ENCODE assay signal across 20 mouse cellular contexts in genomic region chr19:25022766-25023165, GRCm38 (mm10). TPM values are rescaled to one million over a fixed set of nuclear protein-coding genes. Genes with fewer than 3 reads are reported as not detected.
DNase-seq lines count a peak whose midpoint lies in the region.
"Had no signal": no experiment of that assay in that cellular context is flagged by ENCODE, and none has a peak within 500 bp of the region (broad histone marks: within the 10 kb centered on the region; RNA-seq: fewer than 3 reads in every experiment).

No protein-coding gene starts in this region.

- no peaks in the 10 kb centered on the region for H3K27me3 ChIP-seq in heart, embryonic 10.5 days (ENCODE audit: insufficient read depth, poor library complexity, severe bottlenecking)
- H3K27me3 ChIP-seq: embryonic facial prominence, embryonic 13.5 days; forebrain, embryonic 12.5 days; heart, embryonic 15.5 days; hindbrain, embryonic 13.5 days had no signal

- no peak overlapping the region for H3K27ac ChIP-seq in heart, embryonic 10.5 days
- H3K27ac ChIP-seq: embryonic facial prominence, embryonic 13.5 days; forebrain, embryonic 12.5 days; heart, embryonic 15.5 days; hindbrain, embryonic 13.5 days; hindbrain, postnatal 0 days had no signal

- 86% methylated on average over 6 of the region's 6 CpGs for WGBS in heart, embryonic 10.5 days

- no peaks in the 10 kb centered on the region for H3K9me3 ChIP-seq in heart, embryonic 10.5 days
- H3K9me3 ChIP-seq: embryonic facial prominence, embryonic 13.5 days; forebrain, embryonic 12.5 days; heart, embryonic 15.5 days; hindbrain, embryonic 13.5 days had no signal

- peak; percentile 84 for DNase-seq in heart, adult 11 months
- DNase-seq in heart, embryonic 10.5 days (ENCODE audit: low spot score) = no peak
- peak; percentile 15 for DNase-seq in 3134 (ENCODE audit: extremely low read depth, insufficient read length, low spot score)
- DNase-seq in CD4-positive helper T cell, adult 2 months (ENCODE audit: low read depth, low spot score) = peak; percentile 24
- peak; percentile 27 for DNase-seq in thymus, postnatal 4 days
- DNase-seq in cerebellum, adult 18-20 months = no peak
- no peak for DNase-seq in heart, adult 9 months (ENCODE audit: low spot score in 2 of 2)
- DNase-seq: adrenal gland, adult 8-10 months; adrenal gland, postnatal 36 days; cerebellum, adult 11-12 months; cerebellum, adult 9-11 months; cerebellum, postnatal 36 days; gastrocnemius, postnatal 10 days; heart, postnatal 14 days had no signal

- H3K36me3 ChIP-seq in heart, embryonic 10.5 days = no peaks in the 10 kb centered on the region
- H3K36me3 ChIP-seq: embryonic facial prominence, embryonic 13.5 days; forebrain, embryonic 12.5 days; G1E; heart, embryonic 15.5 days; hindbrain, embryonic 13.5 days had no signal

- no peak overlapping the region for H3K4me3 ChIP-seq in heart, embryonic 10.5 days
- H3K4me3 ChIP-seq: embryonic facial prominence, embryonic 13.5 days; forebrain, embryonic 12.5 days; heart, embryonic 15.5 days; hindbrain, embryonic 13.5 days had no signal

- H3K4me1 ChIP-seq in heart, embryonic 10.5 days = no peaks in the 10 kb centered on the region
- H3K4me1 ChIP-seq: embryonic facial prominence, embryonic 13.5 days; forebrain, embryonic 12.5 days; heart, embryonic 15.5 days; hindbrain, embryonic 13.5 days had no signal

RNA-seq across cellular contexts. Expression of gene Dock8, which starts 23.4 kb away (rescaled TPM):
- 1.6 and 3.3 TPM in 2 replicates for polyA plus RNA-seq in heart, embryonic 10.5 days (2016; fragmentation: Nextera tagmentation; extraction: Ambion mirVana)

Comparison
In these comparisons a context has a peak if more than half of its experiments do, and no peak if none do; other contexts are left out.
1. DNase-seq: peak in heart, adult 11 months (single experiment), 3134 (single experiment), CD4-positive helper T cell, adult 2 months (single experiment) and thymus, postnatal 4 days (single experiment); none in heart, embryonic 10.5 days (single experiment), cerebellum, adult 18-20 months (0 of 2) and heart, adult 9 months (0 of 2).